Mouse (Mus musculus): ENCODE measurements around the gene Lrrc75b. TPM values are rescaled to one million over a fixed set of nuclear protein-coding genes. Genes with fewer than 3 reads are reported as not detected.
"Not testable (repeated sequence)": the region's sequence is repeated elsewhere in the genome, so short reads cannot be mapped to it uniquely, and the experiment has no call there.

The Lrrc75b gene
- polyA plus RNA-seq, 2 experiments: 0.04 TPM; not detected in 1

- no peak for TF ChIP-seq EP300 (IDR thresholded peaks at IDR 0.05; ENCODE audit: low read depth)
- TF ChIP-seq CTCF (IDR thresholded peaks at IDR 0.05; ENCODE audit: low read depth): no peak
- Histone ChIP-seq H3K9ac (replicated peaks) (no peak overlapping the region), H3K4me3 (ENCODE audit: insufficient read depth in 1 of 2, low read depth in 2 of 2, low read length in 2 of 2) (no peak overlapping the region), H3K36me3 (replicated peaks; ENCODE audit: control insufficient read depth, insufficient read depth, low read depth) (peaks cover 16% of the 10 kb centered on the region), H3K27me3 (ENCODE audit: control insufficient read depth, insufficient read depth, low read length) (no peaks in the 10 kb centered on the region), H3K27ac (no peak overlapping the region), H3K4me1 (replicated peaks; ENCODE audit: control insufficient read depth in 2 of 2, insufficient read depth in 2 of 2, low read length in 1 of 2) (no peaks in the 10 kb centered on the region), H3K9me3 (ENCODE audit: control insufficient read depth, low read length) (no peaks in the 10 kb centered on the region), H3K4me2 (ENCODE audit: low read depth) (no peak overlapping the region)
- ATAC-seq (ENCODE audit: insufficient read depth) (no peak), DNase-seq (ENCODE audit: low read depth in 3 of 3, low spot score in 3 of 3) (no peak)
- WGBS (ENCODE audit: insufficient replicate concordance): 76% methylated on average over 9 of the region's 9 CpGs
These were observed 28.5 kb downstream of the Lrrc75b start for GRCm38 (mm10) chr10:75531532-75532090.

GRCm38 (mm10) chr10:75530322-75530721 is 29.8 kb downstream of the Lrrc75b start:
- Histone ChIP-seq H3K9me3 (ENCODE audit: control insufficient read depth, low read length) (no peaks in the 10 kb centered on the region), H3K27me3 (ENCODE audit: control insufficient read depth, insufficient read depth, low read length) (no peaks in the 10 kb centered on the region), H3K4me3 (ENCODE audit: insufficient read depth in 1 of 2, low read depth in 2 of 2, low read length in 2 of 2) (no peak overlapping the region), H3K27ac (no peak overlapping the region), H3K36me3 (replicated peaks; ENCODE audit: control insufficient read depth, insufficient read depth, low read depth) (peaks cover 16% of the 10 kb centered on the region), H3K4me1 (replicated peaks; ENCODE audit: control insufficient read depth in 2 of 2, insufficient read depth in 2 of 2, low read length in 1 of 2) (no peaks in the 10 kb centered on the region), H3K4me2 (ENCODE audit: low read depth) (no peak overlapping the region), H3K9ac (replicated peaks) (no peak overlapping the region)
- DNase-seq (ENCODE audit: low read depth in 3 of 3, low spot score in 3 of 3): no peak
- TF ChIP-seq EP300 (IDR thresholded peaks at IDR 0.05; ENCODE audit: low read depth) (no peak), CTCF (IDR thresholded peaks at IDR 0.05; ENCODE audit: low read depth) (no peak)
- 73% methylated on average over 2 of the region's 2 CpGs for WGBS (ENCODE audit: insufficient replicate concordance)
- no peak for ATAC-seq (ENCODE audit: insufficient read depth)

GRCm38 (mm10) chr10:75525450-75525849 is 34.7 kb downstream of the Lrrc75b start:
- WGBS (ENCODE audit: insufficient replicate concordance): 87% methylated on average over 9 of the region's 9 CpGs
- not testable (repeated sequence) for H3K27ac ChIP-seq; H3K4me3 ChIP-seq (ENCODE audit: insufficient read depth in 1 of 2, low read depth in 2 of 2, low read length in 2 of 2); H3K9me3 ChIP-seq (ENCODE audit: control insufficient read depth, low read length); H3K4me1 ChIP-seq (replicated peaks; ENCODE audit: control insufficient read depth in 2 of 2, insufficient read depth in 2 of 2, low read length in 1 of 2); ATAC-seq (ENCODE audit: insufficient read depth); DNase-seq (ENCODE audit: low read depth in 3 of 3, low spot score in 3 of 3); H3K9ac ChIP-seq (replicated peaks); H3K4me2 ChIP-seq (ENCODE audit: low read depth); H3K27me3 ChIP-seq (ENCODE audit: control insufficient read depth, insufficient read depth, low read length)
- peaks cover 11% of the 10 kb centered on the region for H3K36me3 ChIP-seq (replicated peaks; ENCODE audit: control insufficient read depth, insufficient read depth, low read depth)

GRCm38 (mm10) chr10:75521643-75522042 is 38.5 kb downstream of the Lrrc75b start:
- peaks cover 5 to 8% of the 10 kb centered on the region in 2 experiments; a peak in 3 of 4 replicates for H3K4me1 ChIP-seq (replicated peaks; ENCODE audit: control insufficient read depth in 2 of 2, insufficient read depth in 2 of 2, low read length in 1 of 2)
- no peak overlapping the region for H3K9ac ChIP-seq (replicated peaks)
- no peak overlapping the region for H3K4me2 ChIP-seq (ENCODE audit: low read depth)
- WGBS (ENCODE audit: insufficient replicate concordance): 92% methylated on average over 4 of the region's 4 CpGs
- no peaks in the 10 kb centered on the region for H3K9me3 ChIP-seq (ENCODE audit: control insufficient read depth, low read length)
- H3K27me3 ChIP-seq (ENCODE audit: control insufficient read depth, insufficient read depth, low read length): no peaks in the 10 kb centered on the region
- ATAC-seq (ENCODE audit: insufficient read depth) (no peak), DNase-seq (ENCODE audit: low read depth in 3 of 3, low spot score in 3 of 3) (no peak)
- no peak overlapping the region for H3K4me3 ChIP-seq (ENCODE audit: insufficient read depth in 1 of 2, low read depth in 2 of 2, low read length in 2 of 2)
- no peak for TF ChIP-seq EP300 (IDR thresholded peaks at IDR 0.05; ENCODE audit: low read depth)
- TF ChIP-seq CTCF (IDR thresholded peaks at IDR 0.05; ENCODE audit: low read depth): no peak
- peaks cover 19% of the 10 kb centered on the region for H3K36me3 ChIP-seq (replicated peaks; ENCODE audit: control insufficient read depth, insufficient read depth, low read depth)
- no peak overlapping the region for H3K27ac ChIP-seq

- ATAC-seq (ENCODE audit: insufficient read depth) (no peak), DNase-seq (ENCODE audit: low read depth in 3 of 3, low spot score in 3 of 3) (no peak)
- no peaks in the 10 kb centered on the region for H3K9me3 ChIP-seq (ENCODE audit: control insufficient read depth, low read length)
- 86% methylated on average over 5 of the region's 5 CpGs for WGBS (ENCODE audit: insufficient replicate concordance)
- peaks cover 19% of the 10 kb centered on the region for H3K36me3 ChIP-seq (replicated peaks; ENCODE audit: control insufficient read depth, insufficient read depth, low read depth)
- peaks cover 5 to 12% of the 10 kb centered on the region in 2 experiments; a peak in 3 of 4 replicates for H3K4me1 ChIP-seq (replicated peaks; ENCODE audit: control insufficient read depth in 2 of 2, insufficient read depth in 2 of 2, low read length in 1 of 2)
- H3K4me3 ChIP-seq (ENCODE audit: insufficient read depth in 1 of 2, low read depth in 2 of 2, low read length in 2 of 2): no peak overlapping the region
- H3K27me3 ChIP-seq (ENCODE audit: control insufficient read depth, insufficient read depth, low read length): no peaks in the 10 kb centered on the region
- TF ChIP-seq EP300 (IDR thresholded peaks at IDR 0.05; ENCODE audit: low read depth) (no peak), CTCF (IDR thresholded peaks at IDR 0.05; ENCODE audit: low read depth) (no peak)
- H3K9ac ChIP-seq (replicated peaks): no peak overlapping the region
- no peak overlapping the region for H3K27ac ChIP-seq
- no peak overlapping the region for H3K4me2 ChIP-seq (ENCODE audit: low read depth)
These were observed 39.5 kb downstream of the Lrrc75b start for GRCm38 (mm10) chr10:75520581-75520980.

All from liver, embryonic 14.5 days (tissue).